Mouse (Mus musculus): ENCODE measurements around the gene CK137956.
A peak's percentile ranks its signal among the peaks of the same experiment; 100 is the strongest.

Gene CK137956

DNA sequence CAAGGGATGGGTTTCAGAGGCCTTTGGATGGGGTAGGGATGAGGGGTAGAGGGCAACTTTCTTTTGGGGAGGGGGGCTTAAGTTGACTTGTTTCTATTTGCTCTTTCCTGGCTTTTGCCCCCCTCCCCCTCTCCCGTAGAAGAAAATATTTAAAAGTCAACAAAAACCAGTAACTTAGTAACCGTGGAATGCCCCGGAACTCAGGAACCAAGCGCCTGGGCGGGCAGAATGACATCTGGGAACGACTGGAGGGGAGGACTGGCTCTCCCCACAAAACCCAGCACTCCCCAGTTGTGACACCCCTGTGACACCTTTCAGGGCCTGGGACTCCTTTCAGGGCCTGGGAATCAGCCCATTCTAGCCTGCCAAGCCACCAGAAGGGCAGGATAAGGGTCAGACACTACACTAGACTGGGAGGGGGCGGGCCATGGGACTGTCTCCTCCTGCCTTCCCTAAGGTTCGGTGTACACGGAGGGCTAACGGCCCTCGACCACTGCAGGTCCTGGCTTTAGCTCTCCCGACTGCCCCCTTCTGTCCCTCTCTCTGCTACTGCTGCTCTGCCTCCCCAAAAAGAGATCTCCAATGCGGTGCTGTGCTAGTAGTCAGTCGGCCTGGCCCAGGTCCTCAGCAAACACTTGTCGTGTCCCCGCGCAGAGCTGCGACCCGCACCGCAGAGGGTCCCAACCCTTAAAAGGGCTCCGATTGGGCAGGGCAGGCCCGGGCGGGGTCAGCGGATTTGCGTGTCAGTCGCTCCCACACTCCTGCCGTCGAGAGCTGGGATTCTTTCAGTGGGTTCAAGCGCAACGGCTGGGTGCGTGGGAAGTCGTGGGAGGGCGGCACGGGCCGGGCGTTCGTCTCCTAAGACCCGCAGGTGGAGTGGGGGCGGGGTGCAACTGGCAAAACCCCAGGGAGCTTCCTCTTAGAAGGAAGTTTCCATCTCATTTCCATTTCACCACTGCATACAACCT lies at the start of gene CK137956:
TSS of gene CK137956 (minus strand) at position 51 of the 968 bp plus-strand sequence.
- no peak for DNase-seq

DNA sequence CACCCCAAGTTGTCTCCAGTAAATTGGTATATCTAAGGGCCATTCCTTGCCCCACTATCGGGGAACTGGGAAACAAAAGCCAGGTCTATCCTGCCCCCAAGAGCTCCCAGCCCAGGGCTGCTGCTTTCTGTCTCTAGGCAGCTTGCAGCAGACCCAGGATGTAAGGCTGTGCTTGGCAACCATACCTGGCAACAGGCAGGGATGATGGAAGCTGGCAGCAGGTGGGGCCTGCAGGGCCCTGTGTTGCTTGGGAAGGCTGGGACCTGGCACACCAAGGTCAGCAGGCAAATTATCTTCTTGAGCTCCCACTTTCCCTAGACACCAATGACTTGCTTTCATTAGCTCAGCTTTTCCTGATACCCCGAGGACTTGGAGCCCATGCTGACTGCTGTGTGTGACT lies 48.7 kb upstream of the CK137956 start:
- DNase-seq = no peak

DNA sequence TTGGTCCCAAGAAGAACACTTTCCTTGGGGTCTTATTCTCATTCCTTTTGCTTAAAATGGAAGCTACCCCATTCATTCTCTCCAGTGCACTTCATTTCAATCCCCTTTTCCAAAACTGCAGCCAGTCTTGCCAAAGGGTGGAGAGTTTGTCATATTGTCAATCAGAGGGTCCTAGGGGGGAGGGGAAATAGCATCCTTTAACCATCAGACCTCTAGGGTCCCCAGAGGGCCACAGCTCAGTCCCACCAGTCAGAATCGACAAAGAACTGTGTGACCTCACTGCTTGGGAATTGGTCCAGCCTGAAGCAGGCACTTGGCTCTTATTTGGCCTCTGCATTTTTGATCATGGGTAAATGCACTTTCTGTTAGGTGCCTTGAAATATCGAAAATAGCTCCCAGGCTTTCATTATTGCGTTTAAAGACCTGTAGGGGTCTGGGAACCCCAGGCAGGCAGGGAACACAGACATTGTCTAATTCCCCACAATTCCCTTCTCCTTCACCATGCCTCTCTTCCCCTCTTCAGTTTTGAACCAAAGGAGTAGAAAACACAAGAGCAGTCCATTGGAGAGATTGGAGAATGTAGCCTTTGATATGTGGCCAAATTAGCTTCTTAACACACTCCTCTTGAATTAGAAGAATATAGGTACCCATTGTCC lies 34.2 kb upstream of the CK137956 start:
- no peak for DNase-seq

DNA sequence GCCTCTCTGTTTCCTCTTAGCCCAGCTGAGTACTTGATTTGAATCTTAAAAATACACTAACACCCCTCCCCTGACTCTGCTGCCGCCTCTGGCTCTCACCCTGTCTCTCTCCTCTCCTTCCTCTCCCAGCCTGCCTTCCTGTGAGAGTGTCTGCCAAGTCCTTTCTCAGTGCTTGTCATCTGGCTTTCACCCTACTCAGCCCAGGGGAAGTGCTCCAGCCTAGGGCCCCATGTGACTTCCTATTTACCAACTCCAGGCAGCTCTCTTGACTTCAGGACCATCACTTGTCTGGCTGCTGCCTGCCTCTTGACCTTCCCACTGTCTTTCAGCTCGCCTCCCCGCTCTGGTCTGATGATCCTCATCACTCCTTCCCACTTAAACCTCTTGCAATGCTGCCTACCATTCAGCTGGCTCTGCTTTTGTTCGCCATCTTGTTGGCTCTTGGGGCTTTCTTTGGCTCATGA lies 31.9 kb upstream of the CK137956 start:
- DNase-seq = no peak

DNA sequence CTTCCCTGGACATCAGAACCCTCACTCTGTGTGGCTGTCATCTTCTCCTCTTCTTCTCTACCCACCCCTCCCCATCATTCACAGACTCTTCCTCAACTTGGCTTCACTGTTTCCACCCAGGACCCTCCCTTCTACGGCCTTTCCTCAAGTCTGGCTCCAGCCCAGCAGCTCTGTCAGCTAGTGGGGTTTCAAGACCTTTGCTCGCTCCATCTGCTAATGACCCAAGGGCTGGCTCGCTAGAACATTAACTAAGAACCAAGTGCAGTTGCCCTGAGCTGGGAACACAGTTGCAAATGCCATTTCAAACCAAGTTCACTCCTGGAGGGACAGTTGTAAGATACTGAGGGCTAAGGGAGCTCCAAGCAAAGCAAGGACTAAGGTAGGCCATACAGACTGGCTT lies 28.5 kb upstream of the CK137956 start:
- DNase-seq = no peak

DNA sequence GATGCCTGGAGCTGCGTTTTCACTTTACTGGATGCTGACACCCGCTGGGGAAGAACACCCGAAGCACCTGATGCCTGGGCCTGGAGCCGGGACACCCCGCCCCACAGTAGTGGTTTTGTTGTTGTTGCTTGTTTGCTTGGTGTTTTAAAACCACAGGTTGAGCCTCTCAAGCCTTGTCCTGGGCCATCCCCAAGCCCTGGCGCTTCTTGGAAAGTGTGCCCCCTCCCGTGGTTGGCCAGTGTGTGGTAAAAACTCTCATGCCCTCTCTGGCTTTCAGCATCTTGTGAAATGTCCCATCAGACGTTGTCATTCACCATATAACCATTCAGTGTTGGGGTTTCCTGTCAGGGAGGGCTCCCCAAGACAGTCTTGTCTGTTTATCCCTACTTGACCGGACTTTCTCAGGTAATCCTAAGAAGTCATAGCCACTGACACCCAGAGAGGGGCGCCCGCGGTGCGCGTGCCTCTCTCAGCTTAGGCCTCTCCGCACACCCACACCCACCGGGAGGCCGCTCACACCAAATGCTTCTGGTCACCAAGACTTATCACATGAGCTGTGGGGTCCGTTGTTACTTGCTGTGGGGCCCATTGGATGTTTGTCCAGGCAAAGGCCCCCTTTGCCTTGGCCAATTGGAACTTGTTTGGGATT lies 18.7 kb upstream of the CK137956 start:
- DNase-seq = no peak

DNA sequence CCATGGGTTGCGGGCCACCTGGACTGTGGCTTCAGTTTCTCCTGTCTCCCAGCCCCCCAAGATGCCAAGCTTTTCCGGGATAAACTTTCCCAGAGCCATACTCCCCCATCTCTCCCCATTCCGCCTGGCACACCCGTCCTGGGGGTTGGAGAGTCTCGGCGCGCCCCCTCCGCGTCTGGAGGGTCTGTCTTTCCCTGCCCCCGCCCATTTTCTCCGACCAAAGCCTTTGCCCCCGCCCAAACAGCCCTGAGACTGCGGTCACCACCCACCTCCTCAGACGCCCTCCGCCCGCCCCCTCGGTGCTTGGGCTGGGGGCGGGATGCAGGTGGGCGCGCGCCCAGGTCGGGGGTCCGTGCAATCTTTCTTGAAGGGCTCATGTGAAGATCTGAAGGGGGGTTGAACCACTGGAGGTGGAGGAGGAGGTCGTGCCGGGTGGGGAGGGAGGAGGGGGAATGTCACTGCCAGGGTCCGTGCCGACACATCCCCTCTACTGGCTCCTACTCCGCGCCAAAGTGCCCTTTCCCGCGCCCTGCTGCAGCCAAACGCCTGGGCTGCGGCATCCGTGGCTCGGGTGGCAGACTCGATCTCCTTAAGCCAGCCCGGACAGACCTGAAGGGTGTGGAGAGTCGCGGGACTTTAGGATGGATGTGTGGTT lies 17.9 kb upstream of the CK137956 start:
- no peak for DNase-seq

DNA sequence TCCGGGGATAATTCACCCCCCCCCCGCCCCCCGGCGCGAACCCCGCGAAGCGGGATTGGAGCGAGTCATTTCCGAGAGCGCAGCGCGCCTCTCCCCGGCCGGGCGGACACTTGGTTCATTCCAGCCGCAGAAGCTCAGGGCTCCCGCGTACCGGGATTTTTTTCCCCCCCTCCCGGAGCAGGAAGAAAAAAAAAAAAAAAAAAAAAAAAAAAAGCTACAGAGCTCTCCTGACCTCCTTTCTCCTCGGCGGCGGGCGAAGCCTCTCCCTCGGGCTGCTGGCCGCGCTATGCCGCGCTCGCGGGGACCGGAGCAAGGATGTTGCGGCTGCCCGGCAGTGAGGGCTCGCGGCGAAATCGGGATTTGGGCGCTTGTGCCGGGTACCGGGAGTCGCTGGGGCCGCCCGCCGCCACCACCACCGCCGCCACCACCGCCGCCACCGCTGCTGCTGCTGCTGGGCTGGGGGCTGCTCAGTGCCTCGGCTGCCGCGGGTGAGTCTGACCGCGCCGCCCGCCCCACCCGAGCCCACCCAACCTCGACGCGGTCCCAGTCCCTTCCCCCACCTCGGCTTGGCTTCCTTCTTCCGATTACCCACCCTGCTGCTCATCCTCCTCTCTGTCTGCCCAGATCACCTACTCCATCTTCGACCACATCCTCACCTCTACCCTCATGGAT lies 17.2 kb upstream of the CK137956 start, which contains the start of gene Csmd2:
TSS of gene Csmd2 (plus strand) at position 74 of the 672 bp plus-strand sequence.
- no peak for DNase-seq

DNA sequence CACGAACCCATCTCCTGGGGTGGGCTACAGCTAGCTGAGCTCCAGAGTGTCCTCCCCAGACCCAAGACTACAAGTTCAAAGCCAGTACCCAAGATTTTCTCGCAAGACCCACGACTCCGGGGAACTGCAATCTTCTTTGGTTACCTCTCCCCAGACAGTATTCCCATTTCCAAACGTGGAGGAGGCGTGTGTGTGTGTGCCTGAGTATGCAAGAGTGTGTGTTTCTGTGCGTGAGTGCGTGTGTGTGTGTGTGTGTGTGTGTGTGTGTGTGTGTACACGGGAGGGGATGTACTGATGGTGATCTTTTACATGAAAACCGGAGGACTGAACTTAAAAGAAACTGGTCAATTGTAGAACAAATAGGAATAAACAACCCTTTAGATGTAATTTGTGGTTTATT lies 16.5 kb upstream of the CK137956 start:
- no peak for DNase-seq

DNA sequence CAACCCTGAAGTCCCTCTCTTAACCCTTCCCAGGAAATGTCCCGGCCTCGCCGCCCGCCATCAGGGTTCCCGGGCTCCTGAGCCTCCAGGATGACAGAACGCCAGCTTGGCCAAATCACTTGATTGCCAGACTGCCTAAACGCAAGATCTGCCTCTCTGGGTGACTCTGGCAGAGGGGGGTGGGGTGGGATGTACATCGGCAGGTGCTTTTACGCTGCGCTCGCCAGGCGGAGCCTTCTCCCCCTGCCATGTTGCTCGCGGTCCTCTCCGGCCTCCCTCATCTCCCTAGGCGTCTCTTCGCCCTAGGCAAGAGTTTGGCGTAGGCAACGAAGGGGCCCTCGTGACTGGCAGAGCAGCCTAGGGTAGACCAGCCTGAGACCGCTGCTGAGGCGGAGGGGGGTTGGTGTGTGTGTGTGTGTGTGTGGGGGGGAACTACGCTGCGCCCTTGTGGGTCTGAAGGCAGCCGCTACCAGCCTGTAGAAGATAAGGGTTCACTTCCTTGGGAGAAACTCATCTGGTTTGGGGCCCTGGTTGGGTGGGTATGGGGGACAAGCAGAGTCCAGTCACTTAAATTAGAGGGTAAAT lies 15.8 kb upstream of the CK137956 start:
- no peak for DNase-seq

DNA sequence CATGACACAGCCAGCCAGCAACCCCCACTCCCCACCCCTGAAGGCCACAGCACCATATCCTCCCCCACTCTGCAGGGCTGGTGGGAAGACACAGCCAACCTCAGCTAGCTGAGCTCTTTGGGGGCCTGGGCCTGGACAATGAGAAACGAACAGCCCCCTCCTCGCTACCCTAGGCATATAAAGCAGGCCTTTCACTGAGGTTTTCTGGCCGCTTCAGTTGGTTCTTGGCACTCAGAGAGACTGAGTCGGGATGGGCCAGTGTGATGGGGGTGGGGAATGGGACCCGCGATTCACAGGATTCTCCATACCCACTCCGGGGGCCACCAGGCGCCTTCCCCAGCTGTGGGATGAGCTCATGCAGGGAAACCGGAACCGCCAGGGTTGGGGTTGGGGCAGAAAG lies 15.1 kb upstream of the CK137956 start:
- no peak for DNase-seq

DNA sequence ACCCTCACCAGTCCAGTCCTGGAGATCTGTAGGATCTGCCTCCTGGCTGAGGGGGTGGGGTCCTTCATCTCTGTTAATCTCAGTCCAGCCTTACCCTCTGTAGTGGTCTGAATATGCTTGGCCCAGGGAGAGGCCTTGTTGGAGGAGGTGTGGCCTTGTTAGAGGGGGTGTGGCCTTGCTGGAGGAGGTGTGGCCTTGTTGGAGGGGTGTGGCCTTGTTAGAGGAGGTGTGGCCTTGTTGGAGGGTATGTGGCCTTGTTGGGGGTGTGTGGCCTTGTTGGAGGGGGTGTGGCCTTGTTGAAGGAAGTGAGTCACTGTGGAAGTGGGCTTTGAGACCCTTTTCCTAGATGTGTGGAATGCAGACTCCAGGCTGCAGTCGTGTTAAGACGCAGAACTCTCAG lies 13.7 kb upstream of the CK137956 start:
- no peak for DNase-seq

DNA sequence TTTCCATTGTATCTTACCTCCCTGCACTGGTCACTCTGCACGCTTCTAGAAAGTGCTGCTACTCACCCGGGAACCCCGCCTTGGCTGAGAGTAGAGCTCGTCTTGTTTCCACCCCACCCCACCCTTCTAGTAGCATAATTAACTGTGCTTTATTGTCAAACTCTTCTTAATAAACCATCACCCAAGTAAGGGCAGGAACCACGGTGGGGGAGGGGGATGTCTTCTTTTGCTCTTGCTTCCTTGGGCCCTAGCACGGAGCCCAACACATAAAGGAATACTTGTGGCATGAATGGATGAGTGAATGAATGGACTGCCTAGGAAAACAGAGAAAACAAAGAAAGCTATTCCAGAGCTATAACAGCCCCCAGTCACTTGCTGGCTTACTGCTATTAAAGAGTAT lies 10.4 kb upstream of the CK137956 start:
- DNase-seq = no peak

DNA sequence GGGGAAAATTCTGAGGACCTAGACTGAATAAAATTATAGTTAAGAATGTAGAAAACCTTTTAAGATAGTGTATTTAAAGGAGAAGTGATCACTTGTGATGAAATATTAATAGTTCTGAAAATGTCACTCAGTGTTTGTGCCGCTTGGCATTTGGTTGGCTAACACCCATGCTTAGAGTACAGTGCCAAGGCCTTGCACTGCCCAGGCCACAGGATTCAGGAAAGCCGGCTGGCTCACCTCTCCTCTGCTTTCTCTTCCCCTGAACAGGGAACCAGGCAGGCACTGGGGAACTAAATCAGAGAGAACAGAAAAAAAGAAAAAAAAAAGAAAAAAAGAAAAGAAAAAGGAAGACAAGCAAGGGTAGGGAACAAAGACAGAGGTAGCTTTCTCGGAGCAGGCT lies 2.2 kb upstream of the CK137956 start:
- no peak for DNase-seq

DNA sequence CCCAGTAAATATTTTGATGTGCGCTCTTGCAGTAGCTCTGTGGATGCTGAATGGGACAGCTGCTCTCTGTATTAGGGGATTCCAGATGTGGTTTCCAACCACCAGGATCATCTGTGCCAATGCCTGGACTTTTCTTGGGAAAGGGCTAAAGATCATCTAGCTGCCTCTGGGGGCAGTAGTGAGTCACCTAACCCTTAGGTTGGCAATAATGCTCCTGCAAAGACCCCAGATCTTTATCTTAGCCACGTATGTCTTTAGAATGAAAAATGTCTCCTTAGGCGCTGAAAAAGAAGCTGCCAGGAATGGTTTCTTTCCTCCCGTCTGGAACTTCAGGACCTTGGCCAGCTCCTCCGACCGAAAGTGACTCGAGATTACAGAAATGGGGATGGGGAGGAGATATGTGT lies 731 bp downstream of the CK137956 start:
- peak in 1 of 2 experiments; percentile 24 for DNase-seq

DNA sequence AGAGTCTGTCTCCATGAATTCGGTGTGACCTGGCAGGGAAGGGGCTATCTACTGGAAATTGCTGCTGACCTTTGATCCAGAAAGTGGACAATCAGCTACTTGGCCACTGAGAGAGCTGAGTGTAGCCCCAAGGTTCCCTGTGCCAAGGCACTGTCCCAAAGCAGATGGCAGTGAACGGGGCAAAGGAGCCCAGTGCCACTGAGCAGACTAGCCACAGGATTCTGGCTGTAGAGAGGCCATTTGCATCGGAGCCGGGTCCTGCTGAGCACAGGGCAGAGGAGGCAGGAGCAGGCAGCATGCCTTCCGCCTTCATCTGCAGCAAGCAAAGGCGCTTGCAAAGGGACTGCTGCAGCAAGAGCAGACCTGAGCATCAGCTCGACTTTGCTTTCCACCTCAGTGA lies 1.6 kb downstream of the CK137956 start:
- no peak for DNase-seq

DNA sequence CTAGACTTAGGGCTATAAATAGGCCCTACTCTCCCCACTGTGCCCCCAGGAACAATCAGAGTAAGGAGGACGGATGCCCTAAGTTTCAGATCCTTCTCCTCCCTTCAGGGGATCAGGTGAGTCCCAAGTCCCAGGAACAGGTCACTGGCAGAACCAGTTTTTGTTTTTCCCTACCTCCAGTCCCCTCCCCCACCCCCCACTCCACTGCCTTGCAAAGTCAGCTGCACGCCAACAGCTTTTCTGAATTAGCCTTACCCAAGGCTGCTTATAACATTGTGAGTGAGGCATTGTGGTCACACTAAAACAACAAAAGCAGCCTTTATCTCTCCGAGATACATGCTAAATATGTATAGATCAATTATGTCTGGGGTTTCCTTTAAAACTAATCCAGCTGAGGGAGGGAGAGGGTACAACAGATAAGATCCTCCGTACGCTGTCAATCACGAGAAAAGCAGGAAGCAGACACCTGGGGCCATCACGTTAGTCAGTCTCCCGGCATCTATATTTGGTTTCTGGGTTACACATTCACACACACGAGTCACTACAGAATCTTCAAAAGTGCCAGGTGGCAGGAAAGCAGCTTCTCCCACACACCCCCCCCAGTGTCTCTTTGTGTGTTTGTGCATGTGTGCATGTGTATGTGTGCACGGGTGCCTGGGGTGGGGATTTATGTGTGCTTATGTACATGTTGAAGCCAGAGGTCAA lies 17.6 kb downstream of the CK137956 start:
- DNase-seq = no peak

DNA sequence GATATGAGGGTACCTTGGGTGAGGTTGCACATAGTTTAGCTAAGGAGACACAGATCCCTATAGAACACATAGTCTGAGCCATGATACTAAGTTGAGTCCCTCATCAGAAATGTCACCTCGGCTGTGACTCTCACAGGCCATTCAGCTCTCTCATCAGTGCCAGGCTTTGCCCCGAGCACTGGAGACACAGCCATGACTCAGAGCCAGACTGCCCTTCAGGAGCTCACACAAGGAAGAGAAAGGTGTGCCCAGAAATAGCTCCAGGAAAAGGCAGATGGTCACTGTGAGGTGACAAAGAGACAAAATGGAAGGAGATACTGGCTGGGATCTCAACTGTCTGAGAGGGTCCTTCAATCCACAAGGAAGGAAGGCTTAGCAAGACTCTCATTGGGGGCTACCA lies 23.1 kb downstream of the CK137956 start:
- DNase-seq = no peak

DNA sequence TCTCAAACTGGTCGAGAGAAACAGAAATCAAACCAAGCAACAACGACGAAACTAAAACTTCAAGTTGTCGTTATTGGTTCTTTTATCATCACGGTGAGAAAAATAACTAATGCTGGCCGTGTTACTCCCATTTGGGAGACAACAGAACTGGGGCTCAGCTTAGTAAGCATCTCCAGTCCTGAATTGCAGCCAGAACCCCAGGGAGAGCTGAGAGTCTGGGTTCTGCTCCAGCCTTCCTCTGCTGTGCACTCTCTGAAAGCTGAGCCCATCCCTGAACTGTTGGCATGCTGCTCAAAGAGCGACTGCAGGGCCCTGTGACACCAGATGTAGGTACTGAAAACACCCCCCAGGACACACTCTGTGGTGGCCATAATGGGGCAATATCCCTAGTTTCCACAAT lies 33.3 kb downstream of the CK137956 start:
- DNase-seq = no peak

DNA sequence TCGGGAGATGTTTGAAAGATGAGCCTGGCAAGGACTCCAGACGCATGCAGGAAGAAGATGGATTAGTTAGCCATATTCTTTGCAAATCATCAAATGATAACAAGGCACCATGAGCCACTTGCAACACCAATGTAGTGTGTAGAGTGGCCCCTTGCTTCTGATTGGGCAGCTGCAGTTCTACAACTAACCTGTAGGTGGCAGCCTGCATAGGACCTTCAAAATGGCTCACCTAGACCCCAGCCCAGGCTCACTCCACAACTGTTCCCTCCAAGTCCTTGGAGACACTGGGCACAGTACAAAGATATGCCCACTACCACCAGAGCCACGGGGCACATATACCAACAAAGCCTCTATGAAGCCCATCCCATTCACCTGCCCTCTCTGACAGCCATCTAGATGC lies 35.4 kb downstream of the CK137956 start:
- DNase-seq = no peak

DNA sequence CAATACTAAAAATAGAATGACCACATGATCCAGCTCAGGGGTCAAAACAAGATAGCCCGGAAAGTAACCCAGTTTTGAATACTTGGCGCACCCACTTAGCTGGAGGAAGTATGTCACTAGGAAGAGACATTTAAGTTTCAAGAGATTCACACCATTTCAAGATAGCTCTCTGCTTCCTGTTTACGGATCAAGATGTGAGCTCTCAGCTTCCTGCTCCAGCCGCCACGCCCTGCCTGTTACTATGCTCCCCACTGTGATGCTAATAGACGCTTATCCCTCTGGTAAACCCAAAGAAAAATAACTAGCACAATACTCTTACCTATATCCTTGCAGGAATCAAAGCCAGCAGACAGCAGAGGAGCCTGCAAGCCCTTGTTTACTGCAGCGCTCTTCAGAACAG lies 57.2 kb downstream of the CK137956 start:
- no peak for DNase-seq
